Mouse (Mus musculus): ENCODE measurements at regions not wholly inside any gene's neighbourhood (a gene's known extent, or its start where the extent isn't known, plus 50 kb on each side); places are given as distances from the start of the nearest gene placed in this dataset.

DNA sequence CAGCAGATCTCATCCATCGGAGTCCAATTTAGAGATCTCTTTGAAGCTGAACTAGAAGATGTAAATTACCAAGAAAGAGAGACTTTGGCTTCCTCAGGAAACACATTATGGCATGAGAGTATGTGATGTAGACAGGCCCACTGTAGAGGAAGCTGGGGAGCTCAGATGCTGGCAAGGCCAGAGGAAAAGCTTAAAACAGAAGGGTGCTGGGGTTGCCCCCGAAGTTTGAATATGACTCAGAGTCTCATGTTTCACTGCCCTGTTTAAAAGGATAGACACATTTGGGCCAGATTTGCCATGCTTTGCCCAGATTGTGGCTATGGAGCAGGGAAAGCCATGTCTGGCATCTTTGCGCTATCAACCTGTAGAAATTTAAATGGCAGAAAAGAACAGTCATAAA, 705.1 kb downstream of the 5730522E02Rik start:
- no peak for TF ChIP-seq CTCF (IDR thresholded peaks at IDR 0.05; ENCODE audit: low read depth)

DNA sequence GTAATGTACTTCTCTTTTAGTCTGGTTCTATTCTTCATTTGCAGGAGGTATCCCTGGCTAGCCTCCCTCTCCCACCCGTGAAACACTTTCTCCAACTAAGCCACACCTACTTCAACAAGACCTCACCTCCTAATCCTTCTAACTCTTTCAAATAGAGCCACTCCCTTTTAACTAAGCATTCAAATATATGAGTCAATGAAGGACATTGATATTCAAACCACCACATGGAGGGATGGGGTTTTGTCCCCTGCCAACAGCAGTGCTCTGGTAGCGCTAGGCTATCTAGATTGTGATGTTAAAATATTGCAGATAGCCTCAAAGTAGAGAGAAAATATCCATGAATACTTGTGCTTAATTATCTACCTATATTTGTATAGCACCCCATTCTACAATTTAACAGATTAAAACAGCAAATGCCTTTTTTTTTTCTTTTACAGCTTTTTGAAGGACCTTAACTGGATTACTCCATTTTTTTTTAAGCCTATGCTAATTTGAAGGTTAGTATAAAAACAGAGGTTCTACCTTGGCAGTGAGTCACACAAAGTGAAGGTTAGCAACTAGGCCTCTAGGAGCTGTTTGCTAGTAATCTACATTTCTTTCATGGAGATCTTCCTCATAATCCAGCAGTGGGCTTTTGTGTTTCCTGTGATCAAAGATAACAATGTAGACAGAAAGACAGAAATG, 736.7 kb downstream of the 5730522E02Rik start:
- Histone ChIP-seq H3K4me1 (ENCODE audit: insufficient read depth) (no peaks in the 10 kb centered on the region), H3K27ac (ENCODE audit: low read depth, low read length) (no peak overlapping the region), H3K4me2 (ENCODE audit: low read depth) (no peak overlapping the region), H3K9ac (no peak overlapping the region), H3K4me3 (ENCODE audit: low read depth, low read length) (no peak overlapping the region), H3K36me3 (ENCODE audit: insufficient read depth) (no peaks in the 10 kb centered on the region), H3K9me3 (ENCODE audit: low read length) (no peaks in the 10 kb centered on the region), H3K27me3 (ENCODE audit: insufficient read depth, low read length) (no peaks in the 10 kb centered on the region)
- WGBS, result 47% methylated on average over 2 of the region's 2 CpGs
- ATAC-seq (no peak), DNase-seq (no peak)
- no peak for TF ChIP-seq CTCF (IDR thresholded peaks at IDR 0.05; ENCODE audit: low read depth)

More for the DNA sequence above, 705.1 kb downstream of the 5730522E02Rik start:
- Histone ChIP-seq H3K4me2 (ENCODE audit: low read depth) (no peak overlapping the region), H3K4me1 (ENCODE audit: insufficient read depth) (no peaks in the 10 kb centered on the region), H3K36me3 (ENCODE audit: insufficient read depth) (no peaks in the 10 kb centered on the region), H3K9ac (no peak overlapping the region), H3K27ac (ENCODE audit: low read depth, low read length) (no peak overlapping the region), H3K4me3 (ENCODE audit: low read depth, low read length) (no peak overlapping the region), H3K9me3 (ENCODE audit: low read length) (no peaks in the 10 kb centered on the region), H3K27me3 (ENCODE audit: insufficient read depth, low read length) (no peaks in the 10 kb centered on the region)
- WGBS, result 88% methylated on average over 3 of the region's 3 CpGs
- DNase-seq (no peak), ATAC-seq (no peak)

DNA sequence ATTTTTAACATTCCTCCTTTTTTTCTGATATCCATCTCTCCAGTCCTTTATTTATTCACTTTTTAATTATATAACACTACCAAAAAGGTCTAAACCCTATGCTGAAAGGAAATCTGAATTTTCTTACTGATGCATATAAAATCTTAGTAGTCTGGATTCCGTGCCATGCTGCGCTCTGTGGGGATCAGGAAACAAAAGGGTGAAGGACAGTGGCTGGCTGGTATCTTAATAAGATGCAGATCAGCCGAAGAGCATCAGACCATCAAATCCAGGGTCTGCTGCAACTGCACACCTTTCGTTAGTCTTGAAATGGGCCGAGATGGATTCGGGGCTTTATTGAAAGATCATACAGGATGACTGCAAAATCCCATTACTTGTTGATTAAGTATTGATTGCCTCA, 740.7 kb downstream of the 5730522E02Rik start:
- TF ChIP-seq CTCF (IDR thresholded peaks at IDR 0.05; ENCODE audit: low read depth), result no peak
- Histone ChIP-seq H3K4me3 (ENCODE audit: low read depth, low read length) (no peak overlapping the region), H3K4me2 (ENCODE audit: low read depth) (no peak overlapping the region), H3K9me3 (ENCODE audit: low read length) (no peaks in the 10 kb centered on the region), H3K9ac (no peak overlapping the region), H3K36me3 (ENCODE audit: insufficient read depth) (no peaks in the 10 kb centered on the region), H3K4me1 (ENCODE audit: insufficient read depth) (no peaks in the 10 kb centered on the region), H3K27ac (ENCODE audit: low read depth, low read length) (no peak overlapping the region), H3K27me3 (ENCODE audit: insufficient read depth, low read length) (no peaks in the 10 kb centered on the region)
- 67% methylated on average over 6 of the region's 6 CpGs for WGBS
- ATAC-seq (no peak), DNase-seq (no peak)

DNA sequence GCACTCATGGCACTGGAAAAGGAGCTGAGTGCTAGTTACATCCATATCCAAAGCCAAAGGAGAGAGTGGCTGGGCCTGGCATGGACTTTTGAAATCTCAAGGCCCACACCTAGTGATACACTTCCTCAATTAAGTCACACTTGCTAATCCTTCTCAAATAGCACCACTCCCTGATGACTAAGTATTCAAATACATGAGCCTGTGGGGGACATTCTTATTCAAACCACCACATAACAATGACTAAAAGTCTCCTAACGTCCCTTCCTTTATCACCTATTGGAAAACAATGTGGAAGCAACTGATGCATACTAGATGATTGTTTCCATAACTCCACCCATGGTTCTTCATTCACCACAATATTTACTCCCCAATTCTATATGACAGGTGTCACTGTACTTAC, 773.4 kb downstream of the 5730522E02Rik start:
- no peak for TF ChIP-seq CTCF (IDR thresholded peaks at IDR 0.05; ENCODE audit: low read depth)
- DNase-seq, result no peak
- Histone ChIP-seq H3K9me3 (ENCODE audit: low read length) (no peaks in the 10 kb centered on the region), H3K4me3 (ENCODE audit: low read depth, low read length) (no peak overlapping the region), H3K4me2 (ENCODE audit: low read depth) (no peak overlapping the region), H3K9ac (no peak overlapping the region), H3K36me3 (ENCODE audit: insufficient read depth) (no peaks in the 10 kb centered on the region), H3K4me1 (ENCODE audit: insufficient read depth) (no peaks in the 10 kb centered on the region), H3K27me3 (ENCODE audit: insufficient read depth, low read length) (no peaks in the 10 kb centered on the region), H3K27ac (ENCODE audit: low read depth, low read length) (no peak overlapping the region)
- ATAC-seq, result no peak
- 62% methylated on average over 1 of the region's 1 CpGs for WGBS

DNA sequence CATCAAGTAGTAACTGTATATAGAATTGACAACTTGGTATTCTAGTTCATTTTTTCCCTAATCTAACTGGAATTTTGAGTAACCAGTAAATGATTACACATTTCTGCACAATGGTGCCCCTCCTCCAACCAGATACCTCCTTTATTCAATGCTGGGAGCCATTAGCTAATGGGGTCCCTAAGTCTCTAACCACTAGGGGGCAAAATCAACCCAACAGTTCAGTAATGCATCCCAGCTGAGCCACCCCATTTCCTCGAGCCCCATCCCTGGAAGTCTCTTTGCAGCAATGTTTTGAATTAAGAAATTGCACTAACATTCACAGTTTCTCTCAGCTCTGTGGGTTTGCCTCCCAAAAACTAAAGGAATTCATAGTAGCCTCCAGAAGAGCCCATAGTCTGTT, 774.9 kb downstream of the 5730522E02Rik start:
- DNase-seq, result no peak
- Histone ChIP-seq H3K36me3 (ENCODE audit: insufficient read depth) (no peaks in the 10 kb centered on the region), H3K9me3 (ENCODE audit: low read length) (no peaks in the 10 kb centered on the region), H3K4me1 (ENCODE audit: insufficient read depth) (no peaks in the 10 kb centered on the region), H3K9ac (no peak overlapping the region), H3K4me2 (ENCODE audit: low read depth) (no peak overlapping the region), H3K4me3 (ENCODE audit: low read depth, low read length) (no peak overlapping the region), H3K27ac (ENCODE audit: low read depth, low read length) (no peak overlapping the region), H3K27me3 (ENCODE audit: insufficient read depth, low read length) (no peaks in the 10 kb centered on the region)
- 38% methylated on average over 1 of the region's 1 CpGs for WGBS
- no peak for ATAC-seq
- no peak for TF ChIP-seq CTCF (IDR thresholded peaks at IDR 0.05; ENCODE audit: low read depth)

DNA sequence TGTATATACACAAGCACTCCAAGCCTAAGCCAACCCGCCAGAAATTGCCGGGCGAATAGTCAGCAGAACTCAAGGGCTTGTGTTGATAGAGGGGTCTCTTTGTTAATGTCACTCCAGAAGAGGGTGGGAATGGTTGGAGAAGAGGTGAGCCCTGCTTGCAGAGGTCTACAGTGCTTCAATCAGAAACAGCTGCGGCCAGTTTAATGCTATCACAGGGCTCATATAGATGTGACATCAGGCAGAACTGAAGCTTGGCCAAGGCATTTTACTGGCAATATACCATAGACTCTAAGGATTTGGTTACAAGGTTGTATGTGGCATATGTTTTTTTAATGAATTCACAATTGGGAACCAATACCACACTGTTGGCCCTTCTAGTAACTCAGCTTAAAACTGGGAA, 787.4 kb downstream of the 5730522E02Rik start:
- WGBS, result 89% methylated on average over 4 of the region's 4 CpGs
- Histone ChIP-seq H3K4me1 (ENCODE audit: insufficient read depth) (no peaks in the 10 kb centered on the region), H3K27me3 (ENCODE audit: insufficient read depth, low read length) (no peaks in the 10 kb centered on the region), H3K9ac (no peak overlapping the region), H3K36me3 (ENCODE audit: insufficient read depth) (no peaks in the 10 kb centered on the region), H3K27ac (ENCODE audit: low read depth, low read length) (no peak overlapping the region), H3K9me3 (ENCODE audit: low read length) (no peaks in the 10 kb centered on the region), H3K4me2 (ENCODE audit: low read depth) (no peak overlapping the region), H3K4me3 (ENCODE audit: low read depth, low read length) (no peak overlapping the region)
- no peak for DNase-seq
- no peak for ATAC-seq
- no peak for TF ChIP-seq CTCF (IDR thresholded peaks at IDR 0.05; ENCODE audit: low read depth)

DNA sequence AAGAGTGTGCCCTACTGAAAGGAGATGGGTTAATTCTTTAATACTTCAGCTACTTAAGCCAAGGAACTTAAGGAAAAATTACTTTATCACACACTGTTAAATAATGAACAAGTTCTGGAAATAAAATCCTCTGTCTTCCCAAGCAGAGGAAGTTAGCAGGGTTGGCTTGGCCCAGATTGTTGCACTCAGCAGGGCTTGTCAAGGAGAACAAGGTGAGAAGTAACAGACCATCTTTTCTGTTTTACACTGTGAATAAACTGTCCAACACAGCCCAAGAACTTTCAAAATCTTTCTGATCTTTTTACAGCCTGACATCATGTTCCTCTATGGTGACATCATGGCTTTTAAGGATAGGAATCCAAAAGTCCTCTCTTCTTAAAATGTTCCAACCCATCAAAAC, 789.1 kb downstream of the 5730522E02Rik start:
- no peak overlapping the region for H3K27ac ChIP-seq (ENCODE audit: low read depth, low read length)
- H3K4me3 ChIP-seq (ENCODE audit: low read depth, low read length), result no peak overlapping the region
- H3K9me3 ChIP-seq (ENCODE audit: low read length), result no peaks in the 10 kb centered on the region
- no peaks in the 10 kb centered on the region for H3K4me1 ChIP-seq (ENCODE audit: insufficient read depth)
- H3K36me3 ChIP-seq (ENCODE audit: insufficient read depth), result no peaks in the 10 kb centered on the region
- no peak for TF ChIP-seq CTCF (IDR thresholded peaks at IDR 0.05; ENCODE audit: low read depth)
- no peak overlapping the region for H3K4me2 ChIP-seq (ENCODE audit: low read depth)
- ATAC-seq (no peak), DNase-seq (no peak)
- no peak overlapping the region for H3K9ac ChIP-seq
- H3K27me3 ChIP-seq (ENCODE audit: insufficient read depth, low read length), result no peaks in the 10 kb centered on the region
